Mouse (Mus musculus) heart, postnatal 0 days (tissue): ENCODE results near the gene Klhl26.

Experiments
- CTCF ChIP-seq: IDR thresholded peaks from 2 replicates; pipeline ENCODE4 v1.5.1; 2016; ENCODE audit warnings: antibody characterized with exemption, control low read depth, low read depth
- EP300 ChIP-seq: IDR thresholded peaks from 2 replicates; pipeline ENCODE4 v1.6.1; 2016; ENCODE audit warnings: antibody characterized with exemption, low read depth

GRCm38 (mm10) chr8:70426300-70426907 is 50.4 kb downstream of the Klhl26 start:
- no peak for TF ChIP-seq CTCF
- no peak for TF ChIP-seq EP300
